Mouse (Mus musculus): Measurements from ENCODE around the gene Krt76. TPM values are rescaled to one million over a fixed set of nuclear protein-coding genes. Genes with fewer than 3 reads are reported as not detected.
A peak's percentile ranks its signal among the peaks of the same experiment; 100 is the strongest.

Gene Krt76
- polyA plus RNA-seq, 1 experiment, result not detected

DNA sequence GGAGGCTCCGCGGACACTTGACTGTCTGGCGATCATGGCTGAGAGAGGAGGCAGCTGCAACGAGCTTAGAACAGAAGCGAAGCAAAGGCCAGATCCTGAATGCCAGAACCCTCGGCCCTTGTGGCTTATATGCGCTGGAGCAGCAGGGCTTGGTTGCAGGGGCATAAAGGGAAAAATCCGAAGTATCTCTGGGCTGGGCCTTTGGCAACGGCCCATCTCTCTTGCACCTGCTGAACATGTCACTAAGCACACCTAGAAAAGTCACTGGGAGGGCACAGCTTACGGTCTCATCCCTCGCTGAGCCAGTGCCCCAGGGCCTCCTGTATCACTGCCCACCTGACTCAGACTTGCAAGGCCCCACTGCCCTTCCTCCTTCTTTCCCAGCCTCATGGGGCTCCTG lies 31.9 kb upstream of the Krt76 start, which contains the start of gene Krt4:
Gene Krt4, minus strand, starts transcription at position 101 of the 400 bp plus-strand sequence.
- Histone ChIP-seq H3K4me1 (0 out of 2 replicates have a peak, but pooled peaks cover 2% of the 10 kb centered on the region), H3K27me3 (replicated peaks) (peaks cover 75% of the 10 kb centered on the region), H3K9me3 (no peaks in the 10 kb centered on the region), H3K36me3 (replicated peaks; ENCODE audit: low read length) (no peaks in the 10 kb centered on the region), H3K4me3 (replicated peaks) (no peak within 1 kb of the TSS)
- TF ChIP-seq FLI1 (IDR thresholded peaks at IDR 0.05; ENCODE audit: low read length) (no peak), GATA1 (IDR thresholded peaks at IDR 0.05; ENCODE audit: borderline replicate concordance, low read length) (no peak)

DNA sequence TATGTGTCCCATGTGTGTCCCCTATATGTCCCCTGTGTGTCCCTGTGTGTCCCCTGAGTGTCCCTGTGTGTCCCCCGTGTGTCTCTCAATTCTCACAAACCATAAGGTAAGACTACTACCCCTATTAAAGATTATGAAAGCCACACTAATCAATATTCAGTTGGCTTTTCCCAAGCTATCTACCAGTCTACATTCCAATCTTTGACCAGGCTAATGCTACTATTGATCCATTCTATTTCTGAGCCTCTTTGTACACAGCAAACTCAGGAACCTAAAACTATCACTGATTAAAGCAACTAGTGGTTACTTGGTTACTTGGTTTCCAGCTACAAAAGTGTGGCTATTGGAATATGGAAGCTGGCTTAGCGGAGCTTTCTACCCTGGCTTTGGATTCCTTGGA lies 29.6 kb upstream of the Krt76 start:
- peak overlapping the region; percentile 52 for H3K4me3 ChIP-seq (replicated peaks)
- peaks cover 75% of the 10 kb centered on the region for H3K27me3 ChIP-seq (replicated peaks)
- no peaks in the 10 kb centered on the region for H3K9me3 ChIP-seq
- no peak for TF ChIP-seq GATA1 (IDR thresholded peaks at IDR 0.05; ENCODE audit: borderline replicate concordance, low read length)
- TF ChIP-seq FLI1 (IDR thresholded peaks at IDR 0.05; ENCODE audit: low read length), result no peak
- no peaks in the 10 kb centered on the region for H3K4me1 ChIP-seq
- no peaks in the 10 kb centered on the region for H3K36me3 ChIP-seq (replicated peaks; ENCODE audit: low read length)

DNA sequence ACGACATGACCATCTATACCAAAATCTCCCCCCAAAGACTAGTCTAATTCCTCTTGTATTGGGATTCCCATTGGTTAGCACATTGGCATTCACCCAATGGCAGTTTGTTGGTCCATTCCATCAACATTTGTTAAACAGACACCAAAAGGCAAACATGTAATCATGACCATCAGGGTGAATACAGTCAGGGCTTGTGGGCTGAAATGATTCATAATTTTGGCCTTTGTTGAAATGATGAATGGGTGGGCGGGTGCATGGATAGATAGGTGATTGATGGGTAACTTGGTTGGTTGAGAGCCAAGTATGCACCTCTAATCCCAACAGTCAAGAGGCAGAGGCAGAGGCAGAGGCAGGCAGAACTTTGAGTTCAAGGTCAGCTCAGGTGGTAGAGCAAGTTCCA lies 23.4 kb upstream of the Krt76 start:
- H3K4me1 ChIP-seq, result no peaks in the 10 kb centered on the region
- H3K27me3 ChIP-seq (replicated peaks), result peaks cover 54% of the 10 kb centered on the region
- no peaks in the 10 kb centered on the region for H3K36me3 ChIP-seq (replicated peaks; ENCODE audit: low read length)
- H3K9me3 ChIP-seq, result no peaks in the 10 kb centered on the region
- TF ChIP-seq GATA1 (IDR thresholded peaks at IDR 0.05; ENCODE audit: borderline replicate concordance, low read length), result no peak
- no peak for TF ChIP-seq FLI1 (IDR thresholded peaks at IDR 0.05; ENCODE audit: low read length)
- H3K4me3 ChIP-seq (replicated peaks), result no peak overlapping the region

DNA sequence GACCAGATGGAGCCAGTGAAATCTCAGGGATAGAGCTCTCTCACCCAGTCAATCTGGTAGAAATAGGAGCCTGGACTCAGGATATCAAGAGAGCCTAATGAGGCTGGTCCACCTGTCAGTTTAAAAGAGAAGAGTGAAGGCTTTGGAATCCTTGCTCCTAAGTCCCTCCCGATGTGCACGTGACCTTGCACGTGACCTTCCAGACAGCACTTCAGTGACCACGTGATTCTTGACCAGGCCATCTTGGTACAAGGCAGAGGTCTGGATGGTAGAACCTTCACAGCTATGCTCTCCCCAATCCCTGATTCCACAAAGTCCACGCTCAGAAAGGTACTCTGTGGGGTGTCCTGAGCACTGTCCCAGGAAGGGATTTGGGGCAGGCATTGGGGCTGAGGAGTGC lies 12.1 kb upstream of the Krt76 start:
- Histone ChIP-seq H3K9me3 (no peaks in the 10 kb centered on the region), H3K36me3 (replicated peaks; ENCODE audit: low read length) (no peaks in the 10 kb centered on the region), H3K4me1 (no peaks in the 10 kb centered on the region), H3K4me3 (replicated peaks) (no peak overlapping the region), H3K27me3 (replicated peaks) (peaks cover 37% of the 10 kb centered on the region)
- TF ChIP-seq GATA1 (IDR thresholded peaks at IDR 0.05; ENCODE audit: borderline replicate concordance, low read length) (no peak), FLI1 (IDR thresholded peaks at IDR 0.05; ENCODE audit: low read length) (no peak)

DNA sequence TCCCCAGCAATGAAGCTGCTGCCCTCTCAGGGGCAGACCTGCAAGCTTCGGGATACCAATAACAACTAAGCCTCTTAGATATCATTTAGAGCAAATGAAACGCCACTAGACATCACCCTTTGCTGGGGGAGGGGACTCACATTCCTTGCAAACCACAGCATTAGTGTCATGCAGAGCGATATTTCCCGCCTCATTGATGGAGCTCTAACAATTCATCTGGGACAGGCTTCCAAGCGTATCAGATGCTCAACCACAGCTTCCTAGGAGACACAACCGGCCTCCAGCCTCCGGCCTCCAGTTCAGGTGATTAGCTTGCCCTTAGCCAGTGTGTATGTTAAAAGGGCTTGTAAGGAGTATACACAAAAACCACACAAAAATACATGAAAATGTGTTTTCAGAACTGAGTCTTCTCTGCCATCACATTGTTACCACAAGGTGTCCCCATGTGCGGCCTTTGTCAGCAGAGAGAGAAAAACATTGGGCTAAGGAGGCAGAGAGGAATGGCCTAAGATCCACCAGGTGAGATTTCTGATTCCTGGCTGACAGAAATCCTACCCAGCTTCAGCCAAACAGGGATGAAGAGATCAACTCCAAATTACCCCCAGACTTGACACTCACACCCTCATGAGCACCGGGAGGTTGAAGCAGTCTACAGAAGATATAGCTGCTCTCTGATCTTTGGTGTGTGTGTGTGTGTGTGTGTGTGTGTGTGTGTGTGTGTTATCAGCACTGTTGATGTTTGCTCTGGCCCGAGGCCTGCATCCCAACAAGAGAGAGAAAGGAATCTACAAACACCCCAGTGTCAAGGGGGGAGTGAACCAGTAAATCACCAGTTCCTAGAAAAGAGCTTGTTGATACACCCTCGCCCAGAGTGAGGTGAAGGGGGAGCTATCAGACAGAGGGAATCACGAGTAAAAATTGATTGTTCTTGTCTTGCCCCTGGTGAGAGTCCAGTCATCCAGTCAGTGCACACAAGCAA lies 9.7 kb upstream of the Krt76 start:
- Histone ChIP-seq H3K36me3 (replicated peaks; ENCODE audit: low read length) (no peaks in the 10 kb centered on the region), H3K9me3 (no peaks in the 10 kb centered on the region), H3K27me3 (replicated peaks) (peaks cover 30% of the 10 kb centered on the region), H3K4me1 (no peaks in the 10 kb centered on the region), H3K4me3 (replicated peaks) (no peak overlapping the region)
- no peak for TF ChIP-seq GATA1 (IDR thresholded peaks at IDR 0.05; ENCODE audit: borderline replicate concordance, low read length)
- TF ChIP-seq FLI1 (IDR thresholded peaks at IDR 0.05; ENCODE audit: low read length), result no peak

DNA sequence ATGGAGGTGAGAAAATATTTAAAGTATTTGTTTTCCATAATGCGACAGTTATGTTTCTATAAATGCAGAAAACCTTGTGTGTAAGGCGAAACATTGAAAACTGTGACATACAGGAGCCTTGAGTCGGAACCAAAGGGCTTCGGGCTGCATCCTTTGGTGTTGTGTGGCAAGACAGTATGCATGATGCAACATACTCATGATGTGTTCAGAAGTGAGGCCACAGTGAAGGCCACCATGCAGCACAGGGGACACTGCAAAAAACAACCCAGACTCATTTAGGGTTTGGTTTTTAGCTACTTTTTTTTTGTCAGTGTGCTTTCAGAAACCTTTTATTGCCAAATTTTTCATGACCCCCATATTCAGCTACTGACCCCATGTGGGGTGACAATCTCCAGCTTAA lies 2.5 kb upstream of the Krt76 start:
- no peaks in the 10 kb centered on the region for H3K36me3 ChIP-seq (replicated peaks; ENCODE audit: low read length)
- no peak overlapping the region for H3K4me3 ChIP-seq (replicated peaks)
- TF ChIP-seq GATA1 (IDR thresholded peaks at IDR 0.05; ENCODE audit: borderline replicate concordance, low read length) (no peak), FLI1 (IDR thresholded peaks at IDR 0.05; ENCODE audit: low read length) (no peak)
- H3K9me3 ChIP-seq, result no peaks in the 10 kb centered on the region
- H3K4me1 ChIP-seq, result no peaks in the 10 kb centered on the region
- H3K27me3 ChIP-seq (replicated peaks), result peaks cover 37% of the 10 kb centered on the region

DNA sequence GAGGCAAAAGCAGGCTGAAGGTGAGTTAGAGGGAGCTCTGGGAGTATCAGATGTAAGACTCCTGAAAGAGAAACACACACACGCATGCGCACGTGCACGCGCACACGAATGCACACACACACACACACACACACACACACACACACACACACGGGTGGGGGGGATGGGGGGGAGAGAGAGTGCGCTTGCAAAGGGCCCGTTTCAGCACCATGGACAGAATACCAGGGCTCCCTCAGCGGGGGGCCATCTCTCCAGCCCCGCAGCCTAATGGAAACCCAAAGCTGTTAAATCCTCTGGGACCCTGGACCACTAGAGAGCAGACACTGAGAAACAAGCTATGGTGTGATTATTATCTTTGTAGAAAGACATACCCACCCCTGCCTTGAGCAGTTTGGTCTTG lies 12.9 kb downstream of the Krt76 start:
- no peak for TF ChIP-seq GATA1 (IDR thresholded peaks at IDR 0.05; ENCODE audit: borderline replicate concordance, low read length)
- no peak for TF ChIP-seq FLI1 (IDR thresholded peaks at IDR 0.05; ENCODE audit: low read length)
- Histone ChIP-seq H3K36me3 (replicated peaks; ENCODE audit: low read length) (no peaks in the 10 kb centered on the region), H3K4me3 (replicated peaks) (no peak overlapping the region), H3K9me3 (no peaks in the 10 kb centered on the region), H3K4me1 (no peaks in the 10 kb centered on the region), H3K27me3 (replicated peaks) (peaks cover 31% of the 10 kb centered on the region)

DNA sequence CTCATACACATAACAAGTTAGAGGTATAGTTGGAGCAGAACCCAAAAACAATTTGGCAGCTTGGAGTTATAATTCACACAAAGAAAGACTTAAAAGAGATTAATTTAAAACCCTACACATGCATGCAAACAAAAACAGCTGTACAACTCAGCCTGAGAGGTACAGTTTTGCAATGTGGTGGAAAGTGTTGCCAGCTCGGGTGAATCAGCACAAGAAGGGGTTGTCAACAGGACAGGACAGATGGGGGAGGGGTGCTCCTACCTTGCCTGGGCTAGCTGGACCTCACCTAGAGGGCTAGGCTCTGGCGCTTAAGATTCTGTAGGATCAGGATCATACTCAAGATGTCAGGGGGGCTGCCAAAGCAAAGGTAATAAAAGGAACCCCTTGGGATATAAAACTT lies 14.7 kb downstream of the Krt76 start:
- TF ChIP-seq GATA1 (IDR thresholded peaks at IDR 0.05; ENCODE audit: borderline replicate concordance, low read length) (no peak), FLI1 (IDR thresholded peaks at IDR 0.05; ENCODE audit: low read length) (no peak)
- no peaks in the 10 kb centered on the region for H3K9me3 ChIP-seq
- H3K4me1 ChIP-seq, result no peaks in the 10 kb centered on the region
- no peaks in the 10 kb centered on the region for H3K36me3 ChIP-seq (replicated peaks; ENCODE audit: low read length)
- no peak overlapping the region for H3K4me3 ChIP-seq (replicated peaks)
- H3K27me3 ChIP-seq (replicated peaks), result peaks cover 30% of the 10 kb centered on the region

DNA sequence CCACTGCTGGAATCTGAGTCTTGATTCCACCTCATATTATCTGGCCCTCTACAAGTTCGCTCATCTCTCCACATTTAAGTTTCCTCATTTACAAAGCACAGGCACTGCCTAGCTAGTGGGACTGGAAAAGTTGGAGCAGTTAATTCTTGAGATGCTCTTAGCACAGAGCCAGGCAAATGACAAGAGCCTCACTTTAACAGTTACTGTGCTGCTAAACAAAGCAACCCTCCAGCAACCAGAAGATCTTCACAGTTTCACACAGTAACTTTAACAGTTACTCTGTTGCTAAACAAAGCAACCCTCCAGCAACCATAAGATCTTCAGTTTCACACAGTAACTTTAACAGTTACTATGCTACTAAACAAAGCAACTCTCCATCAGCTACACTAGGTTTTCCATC lies 18.3 kb downstream of the Krt76 start:
- Histone ChIP-seq H3K4me3 (replicated peaks) (no peak overlapping the region), H3K4me1 (no peaks in the 10 kb centered on the region), H3K36me3 (replicated peaks; ENCODE audit: low read length) (no peaks in the 10 kb centered on the region), H3K27me3 (replicated peaks) (peaks cover 43% of the 10 kb centered on the region), H3K9me3 (no peaks in the 10 kb centered on the region)
- TF ChIP-seq GATA1 (IDR thresholded peaks at IDR 0.05; ENCODE audit: borderline replicate concordance, low read length), result no peak
- no peak for TF ChIP-seq FLI1 (IDR thresholded peaks at IDR 0.05; ENCODE audit: low read length)

DNA sequence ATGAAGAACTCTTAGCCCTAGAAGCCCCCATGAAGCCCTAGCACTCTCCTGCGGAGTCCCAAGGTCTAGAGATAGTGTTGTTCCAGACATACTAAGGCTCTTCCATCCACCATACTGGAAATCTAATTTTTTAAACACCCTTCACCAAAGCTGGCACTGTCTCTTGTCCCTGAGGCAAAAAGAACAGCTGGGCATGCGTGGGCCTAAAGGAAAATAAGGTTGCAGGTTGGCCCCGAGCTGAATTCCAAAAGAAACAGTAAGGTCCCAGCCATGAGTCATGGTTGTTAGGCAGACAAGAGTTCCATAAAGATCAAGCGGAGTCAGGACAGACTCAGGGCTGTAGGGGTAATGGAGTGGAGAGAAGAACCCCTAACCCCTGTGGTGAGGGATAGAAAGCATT lies 19.5 kb downstream of the Krt76 start:
- no peak for TF ChIP-seq GATA1 (IDR thresholded peaks at IDR 0.05; ENCODE audit: borderline replicate concordance, low read length)
- TF ChIP-seq FLI1 (IDR thresholded peaks at IDR 0.05; ENCODE audit: low read length), result no peak

More for the DNA sequence above, 19.5 kb downstream of the Krt76 start:
- Histone ChIP-seq H3K4me3 (replicated peaks) (no peak overlapping the region), H3K9me3 (no peaks in the 10 kb centered on the region), H3K36me3 (replicated peaks; ENCODE audit: low read length) (no peaks in the 10 kb centered on the region), H3K27me3 (replicated peaks) (peaks cover 50% of the 10 kb centered on the region), H3K4me1 (no peaks in the 10 kb centered on the region)

Measured in megakaryocyte, embryonic 14.5 days (primary cell).